Mouse (Mus musculus) left cerebral cortex, adult 9 months (tissue): Measurements from ENCODE around the gene Ttyh2.
A peak's percentile ranks its signal among the peaks of the same experiment; 100 is the strongest.

Experiments used
- DNase-seq, 2 experiments: peaks; one replicate each; pipeline ENCODE4 v3.0.0; 2022; ENCODE audit warnings: low spot score in 2 of 2

Ttyh2 gene

DNA sequence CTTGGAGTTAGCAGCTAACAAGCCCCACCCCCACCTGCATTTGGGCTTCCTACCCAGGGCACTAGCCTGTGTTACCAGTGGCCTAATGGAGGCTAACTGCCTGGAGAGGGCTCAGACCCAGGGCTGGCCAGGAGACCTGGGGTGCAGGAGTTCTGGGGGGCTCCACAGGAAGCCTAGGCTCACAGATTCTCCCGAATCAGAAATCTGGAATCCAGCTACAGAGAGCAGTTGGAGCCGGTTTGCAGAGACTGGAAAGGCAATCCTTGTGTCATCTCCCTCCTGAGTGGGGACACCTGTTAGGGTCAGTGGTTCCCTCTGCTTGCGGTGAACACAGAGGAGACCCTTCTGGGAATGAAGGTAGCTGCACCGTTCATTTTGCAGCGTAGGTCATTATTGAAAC is 5.8 kb downstream of the Ttyh2 start:
- no peak for DNase-seq

DNA sequence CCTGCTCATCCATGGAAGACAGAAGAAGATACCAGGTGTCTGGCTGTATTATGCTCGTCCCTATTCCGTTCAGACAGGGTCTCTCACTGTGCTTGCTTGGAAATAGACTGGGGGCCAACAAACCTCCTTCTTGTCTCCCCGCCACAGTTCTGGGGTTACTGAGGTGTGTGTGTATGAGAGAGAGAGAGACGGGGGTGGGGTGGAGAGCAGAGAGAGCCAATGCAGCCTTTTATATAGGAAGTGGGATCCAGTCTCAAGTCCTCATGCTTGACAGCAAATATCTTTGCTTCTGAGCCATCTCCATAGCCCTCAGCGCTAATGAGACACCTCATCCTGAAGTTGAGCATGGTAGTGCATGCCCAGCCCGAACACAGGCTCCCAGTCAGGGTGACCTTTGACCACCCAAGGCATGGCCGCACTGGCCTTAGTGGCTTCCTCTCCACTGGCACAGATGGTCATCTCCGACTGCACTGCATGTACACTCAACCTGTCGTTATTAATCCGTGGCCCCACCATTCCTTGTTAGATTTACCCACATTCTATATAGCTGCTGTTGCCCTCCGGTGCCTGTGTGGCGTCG is 7.2 kb downstream of the Ttyh2 start:
- no peak for DNase-seq

- DNase-seq: no peak
These were observed 7.9 kb downstream of the Ttyh2 start for GRCm38 (mm10) chr11:114683029-114683721.

- DNase-seq: no peak
These were observed 8.7 kb downstream of the Ttyh2 start for GRCm38 (mm10) chr11:114683722-114684621.

DNA sequence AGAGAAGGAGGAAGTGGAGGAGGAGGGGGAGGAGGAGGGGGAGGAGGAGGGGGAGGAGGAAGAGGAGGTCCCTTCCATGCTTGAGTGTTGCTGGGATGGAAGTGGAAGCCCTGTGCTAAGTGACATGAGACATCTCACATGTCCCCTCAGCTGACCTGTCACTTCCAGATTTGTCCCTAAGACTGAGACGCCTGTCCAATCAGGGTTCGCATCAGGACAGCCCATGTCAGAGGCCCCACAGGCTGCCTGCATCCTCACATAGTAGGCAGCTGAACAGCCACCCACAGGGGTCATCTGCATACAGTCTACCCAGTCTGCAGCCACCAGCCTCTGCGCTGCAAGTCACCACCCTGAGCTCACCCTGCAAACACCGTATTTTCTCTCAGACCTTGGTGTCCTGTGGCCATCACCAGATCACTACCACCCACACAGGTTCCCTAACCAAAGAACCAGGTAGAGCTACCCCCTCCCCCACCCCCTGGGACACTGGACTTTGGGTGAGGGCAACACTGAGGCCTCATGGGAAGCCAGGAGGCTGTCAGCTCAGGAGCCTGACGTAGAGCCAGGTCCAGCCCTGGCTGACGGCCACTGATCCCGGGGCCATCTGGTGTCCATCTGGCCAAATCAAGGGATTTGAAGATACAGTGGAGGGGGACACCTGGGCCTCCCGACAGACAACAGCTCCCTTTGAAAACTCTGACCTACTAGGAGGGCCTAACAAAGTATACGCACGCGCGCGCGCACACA is 9.6 kb downstream of the Ttyh2 start:
- no peak for DNase-seq

- no peak for DNase-seq
These were observed 10.4 kb downstream of the Ttyh2 start for GRCm38 (mm10) chr11:114685526-114686040.

DNA sequence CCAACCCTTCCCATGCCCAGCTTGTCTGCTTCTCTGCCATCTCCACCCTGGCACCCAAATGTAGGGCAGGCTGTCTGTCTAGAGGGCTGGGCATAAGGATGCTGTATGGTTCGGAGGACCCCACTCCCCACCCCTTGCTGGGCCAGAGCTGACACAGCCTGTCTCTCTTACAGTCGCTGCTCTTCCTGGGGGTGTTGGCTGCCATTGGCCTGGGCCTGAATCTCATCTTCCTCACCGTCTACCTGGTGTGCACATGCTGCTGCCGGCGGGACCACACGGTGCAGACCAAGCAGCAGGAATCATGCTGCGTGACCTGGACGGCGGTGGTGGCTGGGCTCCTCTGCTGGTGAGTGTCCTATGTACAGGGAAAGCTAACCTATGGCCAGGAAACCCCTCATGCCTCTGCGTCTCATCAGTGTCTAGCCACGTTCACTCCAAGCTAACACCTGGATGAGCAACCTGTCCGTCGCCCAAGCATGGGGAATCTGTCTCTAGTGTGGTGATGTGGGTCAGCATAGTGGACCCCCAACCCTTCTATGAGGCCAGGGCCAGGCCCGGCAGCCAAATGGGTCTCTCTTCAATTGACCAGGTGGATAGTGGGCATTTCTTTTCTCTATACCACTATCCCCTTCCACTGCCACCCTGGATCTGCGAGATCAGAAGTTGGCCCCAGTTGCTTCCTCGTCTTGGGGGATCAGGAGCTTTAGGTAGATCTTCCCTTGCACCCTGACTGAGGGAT is 11.2 kb downstream of the Ttyh2 start:
- DNase-seq: no peak

GRCm38 (mm10) chr11:114687574-114688188 is 12.4 kb downstream of the Ttyh2 start:
- no peak for DNase-seq

DNA sequence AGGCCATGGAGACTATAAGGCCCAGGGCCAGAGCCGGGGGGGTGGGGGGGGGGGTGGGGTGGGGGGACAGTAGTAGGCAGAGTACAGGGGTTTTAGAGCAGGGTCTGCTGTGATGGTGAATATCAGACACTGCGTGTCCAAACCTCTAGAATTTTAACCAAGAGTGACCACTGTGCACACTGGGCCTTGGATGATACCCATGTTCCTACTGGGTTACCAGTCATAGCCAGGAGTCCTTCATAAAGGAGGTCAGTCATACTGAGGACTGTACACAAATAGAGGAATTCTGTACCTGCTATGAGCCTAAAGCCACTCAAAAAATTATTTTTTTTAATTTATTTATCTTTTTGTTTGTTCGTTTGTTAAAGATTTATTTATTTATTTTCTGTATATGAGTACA is 13.5 kb downstream of the Ttyh2 start:
- no peak for DNase-seq

GRCm38 (mm10) chr11:114690192-114690591 is 15.0 kb downstream of the Ttyh2 start:
- DNase-seq: peak in 1 of 2 experiments; percentile 38

DNA sequence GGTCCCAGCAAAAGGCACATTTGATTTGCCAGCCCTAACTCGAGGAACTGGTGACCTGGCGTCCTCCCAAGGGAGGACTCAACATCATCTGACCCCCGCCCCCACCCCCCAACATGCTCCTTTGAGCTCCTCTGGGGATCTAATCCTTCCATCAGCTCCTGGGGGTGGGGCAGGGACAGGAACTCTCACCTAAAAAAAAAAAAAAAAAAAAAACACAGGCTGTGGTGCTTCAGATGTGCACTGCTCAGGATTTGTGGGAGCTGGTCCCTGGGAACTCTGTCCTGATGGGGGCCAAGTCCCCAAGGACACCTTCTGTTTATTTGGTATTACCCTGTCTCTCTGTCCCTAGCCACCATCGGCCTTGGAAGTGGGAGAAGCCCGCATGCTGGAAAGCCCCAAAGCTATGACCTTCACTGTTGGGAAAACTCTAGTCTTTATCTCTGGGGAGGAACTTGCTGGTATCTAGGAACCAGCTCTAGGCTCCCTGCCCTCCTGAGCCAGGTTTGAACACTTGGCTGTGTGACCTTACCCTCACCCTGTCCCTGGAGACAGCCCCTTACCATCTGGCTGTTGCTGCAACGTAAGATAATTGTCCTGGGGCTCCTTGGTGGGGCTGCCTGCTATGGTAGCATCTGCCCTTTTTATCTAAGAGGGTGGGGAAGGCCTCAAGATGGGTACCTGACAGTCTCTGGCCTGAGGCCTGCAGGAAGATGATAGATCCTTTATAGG is 16.4 kb downstream of the Ttyh2 start:
- no peak for DNase-seq

- DNase-seq: no peak
These were observed 17.4 kb downstream of the Ttyh2 start for GRCm38 (mm10) chr11:114692601-114693000.

GRCm38 (mm10) chr11:114693456-114693855 is 18.2 kb downstream of the Ttyh2 start:
- DNase-seq: no peak

GRCm38 (mm10) chr11:114694451-114694850 is 19.2 kb downstream of the Ttyh2 start:
- DNase-seq: no peak

- no peak for DNase-seq
These were observed 23.3 kb downstream of the Ttyh2 start for GRCm38 (mm10) chr11:114698496-114698895.

DNA sequence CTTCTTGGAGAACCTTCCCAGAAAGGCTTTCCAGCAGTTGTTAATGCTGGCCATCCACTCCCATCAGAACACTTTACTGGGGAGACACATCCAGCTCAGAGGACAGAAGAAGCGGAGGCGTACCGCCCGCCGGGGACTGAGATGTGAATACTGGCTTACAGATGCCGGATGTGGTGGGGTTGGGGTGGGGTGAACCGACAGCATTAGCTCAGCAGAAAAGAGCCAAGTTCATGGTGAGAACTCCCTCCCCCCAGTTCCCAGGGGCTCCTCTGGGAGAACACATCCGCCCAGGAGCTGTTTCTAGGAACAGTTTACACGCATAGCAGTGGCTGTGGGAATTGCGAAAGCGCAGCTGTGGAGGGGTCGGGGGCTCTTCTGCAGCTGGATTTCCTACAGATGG is 24.3 kb downstream of the Ttyh2 start:
- peak in 1 of 2 experiments; percentile 31 for DNase-seq

DNA sequence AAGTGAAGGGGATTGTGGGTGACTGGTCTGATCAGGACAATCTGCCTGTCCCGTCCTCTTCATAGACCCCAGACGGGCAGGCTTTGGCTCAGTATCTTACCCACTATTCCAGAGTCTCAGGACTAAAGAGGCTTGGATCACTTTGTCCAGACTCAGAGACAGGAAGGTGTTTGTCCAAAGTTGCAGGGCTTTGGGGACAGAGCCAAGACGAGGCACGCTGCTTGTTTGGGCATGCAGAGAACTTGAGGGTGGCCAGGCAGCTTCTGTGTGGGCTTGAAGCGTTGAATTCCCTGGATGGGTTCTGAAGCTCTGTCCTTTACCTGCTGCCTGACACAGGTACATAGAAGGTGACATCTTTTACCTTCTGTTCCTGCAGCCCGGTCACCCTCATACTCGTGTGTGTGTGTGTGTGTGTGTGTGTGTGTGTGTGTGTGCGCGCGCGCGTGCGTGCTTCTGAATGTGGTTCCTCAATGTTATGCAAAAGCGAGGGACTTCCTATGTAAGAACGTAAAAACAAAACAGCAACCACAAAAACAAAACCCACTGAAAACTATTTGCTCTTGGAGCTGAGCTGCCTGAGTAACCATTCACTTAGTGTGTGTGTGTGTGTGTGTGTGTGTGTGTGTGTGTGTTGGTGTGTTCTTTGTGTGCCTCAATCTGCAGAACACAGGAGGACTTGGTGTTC is 27.2 kb downstream of the Ttyh2 start:
- no peak for DNase-seq

GRCm38 (mm10) chr11:114702996-114703361 is 27.7 kb downstream of the Ttyh2 start:
- no peak for DNase-seq
